Mouse (Mus musculus) myocyte (in vitro differentiated cells): ENCODE results near the gene Baiap2.

ENCODE experiments used
- CEBPB ChIP-seq: IDR thresholded peaks from 2 replicates; pipeline ENCODE4 v1.6.1; 2011; ENCODE audit warnings: mild to moderate bottlenecking, moderate library complexity; ENCODE audit not compliant: poor library complexity, insufficient read depth, severe bottlenecking
- E2F4 ChIP-seq: IDR thresholded peaks from one replicate; pipeline ENCODE4 v1.6.1; 2011; ENCODE audit warnings: mild to moderate bottlenecking, control low read depth, moderate library complexity; ENCODE audit not compliant: insufficient read depth
- MYOG ChIP-seq, 3 experiments: IDR thresholded peaks; one replicate each; pipeline ENCODE4 v1.6.1; 2011; ENCODE audit warnings: control low read depth in 2 of 3, low read depth in 2 of 3, mild to moderate bottlenecking in 2 of 3; ENCODE audit not compliant: insufficient read length in 2 of 3, control insufficient read depth in 1 of 3, insufficient read depth in 1 of 3
- POLR2A ChIP-seq: IDR thresholded peaks from one replicate; pipeline ENCODE4 v1.6.1; 2011; ENCODE audit warnings: low read depth, mild to moderate bottlenecking, control low read depth, moderate library complexity; ENCODE audit not compliant: insufficient read length
- POLR2AphosphoS2 ChIP-seq: IDR thresholded peaks from one replicate; pipeline ENCODE4 v1.6.1; 2011; ENCODE audit warnings: low read depth, control low read depth; ENCODE audit not compliant: insufficient read length
- SRF ChIP-seq: IDR thresholded peaks from one replicate; pipeline ENCODE4 v1.6.1; 2011; ENCODE audit warnings: low read depth; ENCODE audit not compliant: control insufficient read depth, insufficient read length
- TCF12 ChIP-seq: IDR thresholded peaks from one replicate; pipeline ENCODE4 v1.6.1; 2011; ENCODE audit warnings: mild to moderate bottlenecking, control low read depth; ENCODE audit not compliant: poor library complexity, insufficient read depth, severe bottlenecking
- USF1 ChIP-seq: IDR thresholded peaks from one replicate; pipeline ENCODE4 v1.6.1; 2011; ENCODE audit warnings: low read depth, mild to moderate bottlenecking, control low read depth, moderate library complexity

DNA sequence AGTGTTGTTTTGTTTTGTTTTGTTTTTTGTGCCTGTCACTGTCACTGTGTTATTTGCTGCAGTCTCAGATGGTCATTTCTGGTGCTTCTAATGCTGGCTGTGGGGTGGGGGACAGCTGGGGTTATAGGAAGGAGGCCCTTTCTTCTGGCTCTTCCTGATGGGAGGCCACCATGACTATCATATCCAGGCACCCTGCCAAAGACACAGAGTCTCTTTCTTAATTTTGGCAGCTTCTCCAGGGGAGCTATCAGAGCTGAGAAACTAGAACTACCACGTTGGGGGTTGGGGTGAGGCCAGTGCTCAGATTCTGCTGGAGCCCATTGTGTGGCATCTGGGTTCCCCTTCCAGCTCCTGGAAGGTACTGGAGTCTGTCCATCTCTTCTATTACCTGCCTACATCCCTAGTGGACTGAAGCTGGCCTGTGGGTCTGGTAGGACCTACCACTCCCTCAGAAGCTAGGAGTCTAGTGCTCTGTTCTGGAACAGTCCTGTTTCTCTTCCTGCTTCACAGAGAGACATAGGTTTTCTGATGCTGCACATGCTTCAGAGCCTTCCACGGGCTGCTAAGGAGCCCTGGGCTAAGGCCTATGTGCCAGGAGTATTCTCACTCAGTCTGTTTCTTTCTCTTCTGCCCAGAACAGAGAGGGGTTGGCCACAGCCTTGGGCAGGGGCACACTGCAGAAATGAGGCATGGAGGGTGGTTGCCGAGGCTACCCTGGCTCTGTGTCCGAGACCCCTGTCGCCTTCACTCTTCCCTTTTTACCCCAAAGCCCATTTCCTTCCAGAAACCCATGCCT lies 10.1 kb downstream of the Baiap2 start:
- TF ChIP-seq POLR2A (no peak), CEBPB (no peak), E2F4 (no peak), SRF (no peak), MYOG (IDR thresholded peaks at IDR 0.05; ENCODE audit: control insufficient read depth in 1 of 3, insufficient read depth in 1 of 3, insufficient read length in 2 of 3, low read depth in 2 of 3) (no peak), USF1 (no peak), POLR2AphosphoS2 (no peak), TCF12 (no peak)
